Mouse (Mus musculus): Measurements from ENCODE around the gene Ercc6l2. TPM values are rescaled to one million over a fixed set of nuclear protein-coding genes. Genes with fewer than 3 reads are reported as not detected.

Ercc6l2 gene
- polyA plus RNA-seq, 1 experiment from 2014 or later = 15.0 TPM

DNA sequence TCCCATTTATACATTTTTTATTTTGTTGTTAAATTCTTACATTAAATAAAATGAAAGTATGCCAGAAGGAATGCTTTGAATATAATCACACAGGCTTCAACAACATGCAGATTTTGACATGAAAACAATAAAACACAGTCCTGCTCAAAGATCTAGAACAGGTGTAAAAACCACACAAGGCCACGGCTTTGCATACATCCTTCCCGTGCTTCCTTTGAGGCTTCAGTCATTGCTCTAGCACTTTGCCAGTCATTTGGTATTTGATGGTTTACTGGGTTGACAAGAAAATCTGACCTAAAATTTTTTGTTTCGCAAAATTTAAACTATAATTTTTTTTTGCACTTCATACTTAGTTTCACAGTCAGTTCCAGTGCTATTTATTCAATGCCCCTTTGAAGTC lies 7.1 kb upstream of the Ercc6l2 start:
- no peak for ATAC-seq (replicated peaks)
- Histone ChIP-seq H3K36me3 (no peaks in the 10 kb centered on the region), H3K4me1 (no peaks in the 10 kb centered on the region), H3K9ac (replicated peaks) (no peak overlapping the region), H3K27ac (replicated peaks) (no peak overlapping the region), H3K9me3 (no peaks in the 10 kb centered on the region), H3K27me3 (no peaks in the 10 kb centered on the region), H3K4me2 (replicated peaks) (no peak overlapping the region), H3K4me3 (no peak overlapping the region)
- WGBS = 92% methylated on average over 3 of the region's 3 CpGs

- no peak for ATAC-seq (replicated peaks)
- Histone ChIP-seq H3K4me2 (replicated peaks) (no peak overlapping the region), H3K9ac (replicated peaks) (no peak overlapping the region)
These were observed 3.6 kb upstream of the Ercc6l2 start for GRCm38 (mm10) chr13:63811477-63811876.

GRCm38 (mm10) chr13:63815931-63816330 lies 891 bp downstream of the Ercc6l2 start:
- no peaks in the 10 kb centered on the region for H3K36me3 ChIP-seq
- H3K9me3 ChIP-seq = no peaks in the 10 kb centered on the region
- peak overlapping the region; percentile 89 for H3K4me3 ChIP-seq
- peak overlapping the region; percentile 82 for H3K9ac ChIP-seq (replicated peaks)
- H3K27ac ChIP-seq (replicated peaks) = no peak overlapping the region
- ATAC-seq (replicated peaks) = no peak
- no peaks in the 10 kb centered on the region for H3K27me3 ChIP-seq
- H3K4me2 ChIP-seq (replicated peaks) = peak overlapping the region; percentile 79
- H3K4me1 ChIP-seq = peaks cover 19% of the 10 kb centered on the region

More at GRCm38 (mm10) chr13:63811477-63811876, 3.6 kb upstream of the Ercc6l2 start:
- H3K36me3 ChIP-seq = no peaks in the 10 kb centered on the region
- peaks cover 19% of the 10 kb centered on the region for H3K4me1 ChIP-seq
- H3K4me3 ChIP-seq = no peak overlapping the region
- H3K27ac ChIP-seq (replicated peaks) = no peak overlapping the region
- H3K9me3 ChIP-seq = no peaks in the 10 kb centered on the region
- H3K27me3 ChIP-seq = no peaks in the 10 kb centered on the region

DNA sequence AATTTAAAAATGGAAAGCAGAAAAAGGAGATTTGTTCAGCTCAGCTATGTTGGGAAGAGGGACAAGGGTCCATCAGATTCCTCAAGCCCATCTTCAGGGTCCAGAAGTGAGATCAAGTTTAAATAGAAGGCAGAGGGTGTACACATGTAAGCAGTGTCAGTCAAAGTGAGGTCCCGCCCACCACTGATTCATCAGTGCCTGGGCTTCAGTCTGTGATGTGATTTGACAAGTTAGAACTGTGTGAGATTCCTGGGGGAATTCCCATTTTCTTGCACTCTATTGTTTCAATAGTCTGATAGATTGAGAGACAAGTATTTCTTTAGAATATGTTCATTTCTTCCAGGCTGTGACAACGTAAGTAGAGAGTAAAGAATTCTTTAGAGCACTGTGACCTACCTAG lies 30.7 kb downstream of the Ercc6l2 start:
- Histone ChIP-seq H3K4me1 (no peaks in the 10 kb centered on the region), H3K27me3 (no peaks in the 10 kb centered on the region), H3K4me3 (no peak overlapping the region), H3K4me2 (replicated peaks) (no peak overlapping the region), H3K36me3 (peaks cover 19% of the 10 kb centered on the region), H3K9ac (replicated peaks) (no peak overlapping the region), H3K9me3 (no peaks in the 10 kb centered on the region), H3K27ac (replicated peaks) (no peak overlapping the region)
- ATAC-seq (replicated peaks) = 0 out of 2 replicates have a peak, but pooled peaks have one; percentile 43
- 90% methylated on average over 2 of the region's 2 CpGs for WGBS

GRCm38 (mm10) chr13:63850308-63851011 lies 35.4 kb downstream of the Ercc6l2 start:
- Histone ChIP-seq H3K27me3 (no peaks in the 10 kb centered on the region), H3K36me3 (peaks cover 15% of the 10 kb centered on the region; the same call in 1 of the 2 replicates), H3K4me1 (no peaks in the 10 kb centered on the region), H3K27ac (replicated peaks) (no peak overlapping the region), H3K9me3 (no peaks in the 10 kb centered on the region), H3K9ac (replicated peaks) (no peak overlapping the region), H3K4me2 (replicated peaks) (no peak overlapping the region), H3K4me3 (no peak overlapping the region)
- ATAC-seq (replicated peaks) = no peak
- WGBS = 97% methylated on average over 3 of the region's 3 CpGs

- H3K9me3 ChIP-seq = no peaks in the 10 kb centered on the region
- H3K4me1 ChIP-seq = no peaks in the 10 kb centered on the region
- no peaks in the 10 kb centered on the region for H3K27me3 ChIP-seq
- H3K27ac ChIP-seq (replicated peaks) = no peak overlapping the region
- H3K4me3 ChIP-seq = no peak overlapping the region
- no peak for ATAC-seq (replicated peaks)
- 0 out of 2 replicates have a peak, but pooled peaks cover 4% of the 10 kb centered on the region for H3K36me3 ChIP-seq
- WGBS = 95% methylated on average over 2 of the region's 2 CpGs
- no peak overlapping the region for H3K4me2 ChIP-seq (replicated peaks)
- no peak overlapping the region for H3K9ac ChIP-seq (replicated peaks)
These were observed 57.7 kb downstream of the Ercc6l2 start for GRCm38 (mm10) chr13:63872585-63873282.

DNA sequence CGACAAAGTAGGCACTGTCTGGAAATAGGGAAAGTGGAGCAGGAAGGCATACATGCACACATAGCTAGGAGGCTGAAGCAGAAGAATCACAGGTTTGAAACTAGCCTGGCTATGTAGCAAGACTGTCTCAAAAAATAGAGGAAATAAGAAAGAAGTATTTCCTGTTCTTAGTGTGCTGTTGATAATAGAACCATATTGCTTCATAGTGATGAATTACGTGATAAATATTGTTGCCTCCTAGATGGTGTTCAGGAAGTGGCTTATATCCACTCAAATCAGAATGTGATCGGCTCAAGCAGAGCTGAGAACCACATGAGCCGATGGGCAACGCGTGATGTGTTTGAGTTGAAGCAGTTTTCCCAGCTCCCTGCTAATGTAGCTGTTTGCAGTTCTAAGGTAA lies 62.1 kb downstream of the Ercc6l2 start:
- no peaks in the 10 kb centered on the region for H3K27me3 ChIP-seq
- no peaks in the 10 kb centered on the region for H3K9me3 ChIP-seq
- no peak overlapping the region for H3K4me3 ChIP-seq
- ATAC-seq (replicated peaks) = no peak
- H3K9ac ChIP-seq (replicated peaks) = no peak overlapping the region
- 89% methylated on average over 6 of the region's 6 CpGs for WGBS
- H3K27ac ChIP-seq (replicated peaks) = no peak overlapping the region
- peaks cover 12% of the 10 kb centered on the region; the same call in 1 of the 2 replicates for H3K4me1 ChIP-seq
- H3K4me2 ChIP-seq (replicated peaks) = no peak overlapping the region
- H3K36me3 ChIP-seq = 0 out of 2 replicates have a peak, but pooled peaks cover under 1% of the 10 kb centered on the region

GRCm38 (mm10) chr13:63879105-63879863 lies 64.2 kb downstream of the Ercc6l2 start:
- H3K27me3 ChIP-seq = no peaks in the 10 kb centered on the region
- 18% methylated on average over 1 of the region's 1 CpGs for WGBS
- H3K36me3 ChIP-seq = no peaks in the 10 kb centered on the region
- H3K27ac ChIP-seq (replicated peaks) = no peak overlapping the region
- ATAC-seq (replicated peaks) = no peak
- H3K4me3 ChIP-seq = no peak overlapping the region
- no peak overlapping the region for H3K4me2 ChIP-seq (replicated peaks)
- H3K4me1 ChIP-seq = peaks cover 12% of the 10 kb centered on the region; the same call in 1 of the 2 replicates
- no peaks in the 10 kb centered on the region for H3K9me3 ChIP-seq
- no peak overlapping the region for H3K9ac ChIP-seq (replicated peaks)

DNA sequence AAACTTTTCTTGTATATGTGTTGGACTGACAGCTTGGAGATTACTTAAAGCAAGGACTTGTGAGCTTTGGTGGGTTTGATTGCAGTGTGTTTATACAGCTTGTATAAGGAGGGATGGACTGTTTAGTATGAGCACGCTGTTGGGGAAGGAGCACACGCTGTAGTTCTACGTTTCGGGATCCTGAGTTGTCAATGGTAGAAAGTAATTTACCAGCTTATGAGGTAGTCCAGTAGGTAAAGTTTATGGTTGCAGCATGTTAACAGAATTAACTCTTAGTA lies 64.8 kb downstream of the Ercc6l2 start:
- 22% methylated on average over 4 of the region's 4 CpGs for WGBS

GRCm38 (mm10) chr13:63885532-63885949 lies 70.5 kb downstream of the Ercc6l2 start:
- ATAC-seq (replicated peaks) = no peak
- H3K9ac ChIP-seq (replicated peaks) = no peak overlapping the region
- WGBS = 49% methylated on average over 3 of the region's 3 CpGs
- no peaks in the 10 kb centered on the region for H3K36me3 ChIP-seq
- H3K9me3 ChIP-seq = no peaks in the 10 kb centered on the region
- H3K4me2 ChIP-seq (replicated peaks) = no peak overlapping the region
- H3K27me3 ChIP-seq = no peaks in the 10 kb centered on the region
- no peak overlapping the region for H3K27ac ChIP-seq (replicated peaks)
- no peaks in the 10 kb centered on the region for H3K4me1 ChIP-seq
- H3K4me3 ChIP-seq = no peak overlapping the region

More for the DNA sequence above, 64.8 kb downstream of the Ercc6l2 start:
- no peak for ATAC-seq (replicated peaks)
- Histone ChIP-seq H3K9ac (replicated peaks) (no peak overlapping the region), H3K4me2 (replicated peaks) (no peak overlapping the region), H3K4me1 (peaks cover 12% of the 10 kb centered on the region; the same call in 1 of the 2 replicates), H3K4me3 (no peak overlapping the region), H3K27me3 (no peaks in the 10 kb centered on the region), H3K36me3 (no peaks in the 10 kb centered on the region), H3K27ac (replicated peaks) (no peak overlapping the region), H3K9me3 (no peaks in the 10 kb centered on the region)

GRCm38 (mm10) chr13:63886429-63887052 lies 71.5 kb downstream of the Ercc6l2 start:
- Histone ChIP-seq H3K27ac (replicated peaks) (no peak overlapping the region), H3K9me3 (no peaks in the 10 kb centered on the region), H3K4me2 (replicated peaks) (no peak overlapping the region), H3K36me3 (no peaks in the 10 kb centered on the region), H3K4me3 (no peak overlapping the region), H3K4me1 (no peaks in the 10 kb centered on the region), H3K27me3 (no peaks in the 10 kb centered on the region), H3K9ac (replicated peaks) (no peak overlapping the region)
- WGBS = 89% methylated on average over 3 of the region's 3 CpGs
- ATAC-seq (replicated peaks) = no peak
